Mouse (Mus musculus): ENCODE measurements around the gene D13Ertd608e.
"Not testable (repeated sequence)": the region's sequence is repeated elsewhere in the genome, so short reads cannot be mapped to it uniquely, and the experiment has no call there.

Gene D13Ertd608e

DNA sequence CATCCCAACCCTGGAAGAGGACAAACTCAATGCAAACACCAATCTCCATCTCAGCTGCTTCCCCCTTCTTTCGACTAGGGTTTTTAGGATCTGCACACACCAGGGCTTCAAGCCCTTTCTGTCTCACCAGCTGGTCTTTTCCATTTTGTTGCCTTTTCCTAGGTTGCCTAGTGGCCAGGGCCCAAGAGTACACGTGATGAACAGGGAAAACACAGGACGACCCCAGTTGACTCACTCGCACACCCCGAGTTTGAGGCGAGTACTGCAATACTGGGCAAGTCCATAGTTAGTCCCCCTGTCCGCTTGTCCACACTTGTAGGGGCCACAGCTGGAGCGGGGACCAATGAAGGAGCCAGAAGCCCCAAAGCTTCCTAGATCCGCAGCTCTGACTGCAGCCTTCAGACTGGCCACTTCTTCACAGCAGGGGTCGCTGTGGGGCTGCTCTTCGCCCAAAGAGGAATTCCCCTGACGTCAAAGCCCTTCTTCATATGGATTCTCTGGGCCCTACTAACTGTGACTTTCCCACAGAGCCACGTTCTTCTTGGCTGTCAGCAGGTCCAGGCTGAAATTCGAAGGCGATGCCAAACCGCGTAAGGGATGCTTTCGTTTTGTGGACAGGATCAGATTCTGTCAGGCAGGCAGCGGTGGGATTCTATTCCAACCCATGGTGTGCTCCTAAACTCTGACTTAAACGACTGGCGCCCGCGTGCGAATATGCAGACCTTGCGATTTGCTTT lies at the start of gene D13Ertd608e:
Gene D13Ertd608e (plus strand): TSS at position 687 of the 737 bp plus-strand sequence.
- DNase-seq (ENCODE audit: low spot score), result not testable (repeated sequence)

DNA sequence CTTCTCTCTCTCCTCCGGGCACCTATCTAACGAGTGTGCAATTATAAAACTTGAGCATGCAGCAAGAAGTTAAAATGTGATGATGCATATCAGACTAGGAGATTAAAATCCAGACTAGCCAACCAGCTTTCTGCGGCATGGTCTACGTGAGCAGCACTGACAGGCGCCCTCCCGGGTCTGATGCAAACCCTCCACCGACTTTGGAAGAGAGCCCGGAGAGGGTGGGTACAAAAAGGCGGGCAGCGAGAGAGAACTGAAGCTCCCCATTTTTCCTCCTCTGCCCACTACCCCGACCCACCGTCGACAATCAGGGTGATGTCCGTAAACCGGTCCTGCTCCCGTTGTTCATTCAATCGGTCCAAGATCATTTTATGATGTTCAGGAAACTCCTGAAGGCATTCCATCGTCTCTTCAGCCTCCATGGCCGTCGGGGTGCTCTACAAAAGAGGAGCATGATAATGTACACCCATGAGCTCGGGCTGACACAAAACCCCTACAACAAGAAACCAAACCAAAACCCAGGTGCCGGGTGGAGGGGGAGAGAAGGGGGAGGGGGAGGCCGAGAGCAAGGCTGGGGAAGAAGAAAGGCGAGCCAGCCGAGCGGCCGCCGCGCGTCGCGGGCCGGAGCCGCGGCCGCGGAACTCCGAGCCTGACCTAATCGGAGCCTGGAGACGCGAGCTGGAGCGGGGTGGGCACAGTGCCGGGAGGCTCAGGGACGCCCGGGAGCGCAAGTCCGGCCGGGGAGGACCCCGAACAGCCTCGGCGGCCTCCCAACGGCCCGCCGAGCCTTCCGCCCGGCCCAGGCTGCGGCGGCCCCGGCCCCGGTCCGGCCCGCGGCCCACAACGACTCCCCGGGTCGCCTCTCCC lies 45.7 kb upstream of the D13Ertd608e start:
- peak; percentile 57 for DNase-seq (ENCODE audit: low spot score)

DNA sequence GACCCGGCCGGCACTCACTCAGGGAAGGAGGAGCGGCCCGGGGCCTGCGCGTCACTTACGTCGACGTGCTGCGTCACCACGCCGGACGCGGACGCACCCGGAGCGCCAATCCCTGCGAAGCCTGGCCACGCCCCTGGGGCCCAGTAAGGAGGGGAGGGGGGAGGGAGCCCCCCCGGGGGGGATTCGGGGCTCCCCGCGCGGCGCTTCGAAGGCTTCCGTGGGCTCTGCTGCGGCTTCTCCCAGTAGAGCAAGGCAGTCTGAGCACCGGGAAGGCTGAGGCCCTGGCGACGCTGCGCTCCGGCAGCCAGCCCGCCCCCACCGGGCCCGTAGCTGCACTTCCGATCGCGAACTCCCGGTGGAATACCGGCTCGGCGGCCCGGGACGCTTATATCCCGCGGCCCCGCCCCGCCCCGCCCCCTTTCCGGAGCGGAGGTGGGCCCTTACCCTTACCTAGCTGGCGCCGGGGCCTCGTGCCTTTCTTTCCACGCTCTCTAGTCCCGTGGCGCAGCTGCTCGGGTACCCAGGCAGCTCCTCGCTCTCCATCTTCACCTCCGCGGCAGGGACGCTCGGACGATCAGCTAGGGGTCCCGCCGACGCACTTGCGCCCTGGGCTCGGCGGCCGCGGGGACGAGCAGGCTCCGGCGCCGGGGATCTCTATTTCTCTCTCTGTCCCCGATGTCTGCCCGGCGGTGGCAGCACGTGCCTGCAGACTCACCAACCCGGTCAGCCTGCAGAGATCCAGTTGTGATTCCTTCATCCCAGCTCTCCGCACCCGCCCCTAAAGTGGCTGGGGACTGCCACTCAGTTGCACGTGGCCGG lies 44.8 kb upstream of the D13Ertd608e start, which contains the start of gene Zfp131:
Gene Zfp131 (minus strand): TSS at position 129 of the 819 bp plus-strand sequence.
- DNase-seq (ENCODE audit: low spot score), result peak; percentile 92

DNA sequence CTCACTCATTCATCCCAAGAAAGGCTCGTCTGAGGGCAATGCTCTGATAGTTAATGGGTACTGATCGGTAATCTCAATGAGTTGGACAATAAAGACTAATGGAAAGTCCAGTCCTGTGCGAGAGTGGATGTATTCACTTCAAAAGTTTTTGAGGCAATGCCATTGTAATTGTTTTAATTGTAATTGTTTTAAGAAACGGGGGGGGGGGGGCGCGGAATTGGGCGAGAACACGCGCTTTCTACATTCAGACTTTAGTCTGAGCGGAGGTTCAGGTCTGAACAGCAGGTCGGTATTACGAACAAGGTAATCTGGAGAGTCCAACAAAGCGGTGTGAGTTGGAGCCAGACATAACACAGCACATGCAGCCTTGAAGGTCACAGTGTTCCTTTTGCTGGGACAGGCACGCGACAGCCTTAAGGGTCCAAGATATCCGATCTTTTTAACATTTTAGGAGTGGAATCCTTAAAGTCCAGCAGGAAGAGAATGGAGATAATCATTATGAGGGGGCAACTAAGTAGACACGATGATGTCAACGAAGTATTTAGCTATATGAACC lies 44.1 kb upstream of the D13Ertd608e start:
- no peak for DNase-seq (ENCODE audit: low spot score)

DNA sequence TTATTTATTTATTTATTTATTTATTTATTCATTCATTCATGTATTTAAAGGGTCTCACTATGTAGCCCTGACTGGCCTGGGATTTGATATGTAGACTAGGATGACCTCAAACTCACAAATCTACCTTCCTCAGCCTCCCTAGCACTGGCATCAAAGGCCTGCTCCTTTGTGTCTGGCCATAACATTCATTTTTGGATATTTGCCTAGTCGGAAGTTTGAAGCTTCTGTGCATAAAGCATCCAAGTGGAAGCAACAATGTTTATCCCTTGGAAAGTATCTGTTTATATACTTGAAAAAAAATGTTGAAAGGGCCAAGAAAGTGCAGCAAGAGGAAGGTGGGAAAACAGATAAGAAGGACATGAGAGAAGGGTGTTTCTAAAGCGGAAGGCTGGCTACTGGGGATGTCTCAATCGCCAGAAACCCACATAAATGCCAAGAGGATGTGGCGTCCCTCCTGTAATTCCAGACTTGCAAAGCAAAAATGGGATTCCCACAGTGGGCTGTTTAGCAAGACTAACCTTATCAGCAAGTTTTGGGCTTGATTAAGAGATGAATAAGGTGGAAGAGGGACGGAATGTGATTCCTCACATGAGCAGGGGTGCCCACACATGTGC lies 42.9 kb upstream of the D13Ertd608e start:
- DNase-seq (ENCODE audit: low spot score), result no peak

DNA sequence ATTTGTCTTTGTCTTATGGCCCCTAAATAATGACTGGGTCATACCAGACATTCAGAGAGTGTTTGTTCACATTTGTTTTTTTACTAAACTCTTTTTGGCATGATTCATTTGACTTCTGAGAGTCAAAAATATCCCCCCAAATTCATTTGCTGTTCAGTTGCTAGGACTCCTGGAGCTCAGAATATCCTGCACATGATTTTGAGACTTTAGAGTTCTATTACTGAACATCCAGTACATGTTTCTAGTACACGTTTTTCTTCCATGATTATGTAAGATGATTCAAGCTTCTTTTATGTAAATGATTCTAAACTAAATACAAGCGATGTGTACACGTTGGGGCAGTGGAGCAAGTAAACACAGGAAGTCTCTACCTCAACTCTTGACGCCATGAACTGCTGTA lies 38.1 kb upstream of the D13Ertd608e start:
- DNase-seq (ENCODE audit: low spot score), result no peak

DNA sequence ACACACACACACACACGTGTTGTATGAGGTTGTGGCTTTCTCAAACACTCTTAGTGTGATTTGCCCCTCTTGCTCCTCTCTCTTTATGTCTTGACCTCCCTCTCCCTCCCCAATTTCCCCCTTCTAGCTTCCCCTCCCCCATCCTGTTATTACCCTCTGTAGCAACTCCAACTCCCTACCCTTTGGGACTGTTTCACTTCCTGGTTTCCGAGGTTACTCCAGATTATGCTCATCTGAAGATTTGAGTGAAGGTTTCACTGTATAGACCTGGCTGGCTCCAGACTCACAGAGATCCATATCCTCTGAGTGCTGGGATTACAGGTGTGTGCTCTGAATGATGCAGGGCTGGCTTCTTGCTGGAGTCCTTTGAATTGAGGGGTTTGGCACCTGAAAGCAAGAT lies 26.9 kb upstream of the D13Ertd608e start:
- DNase-seq (ENCODE audit: low spot score), result no peak

DNA sequence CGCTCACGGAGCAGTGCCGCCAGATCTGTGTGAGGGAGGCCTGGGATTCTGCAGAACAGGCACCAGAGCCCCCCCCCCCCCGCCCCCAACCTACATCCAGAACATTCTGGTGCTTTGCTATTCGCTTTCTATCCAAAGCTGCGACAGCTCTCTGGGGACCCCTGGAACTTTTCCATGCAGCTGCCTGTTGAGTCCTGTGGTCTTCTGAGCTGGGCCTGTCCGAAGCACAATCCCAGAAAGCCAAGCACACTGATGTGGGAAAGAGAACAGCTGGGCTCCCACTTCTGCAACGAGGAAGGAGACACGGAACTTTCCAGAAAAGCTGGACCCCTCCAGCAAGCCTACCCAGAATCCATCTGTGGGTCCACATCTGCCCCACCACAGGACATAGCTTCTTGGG lies 25.8 kb upstream of the D13Ertd608e start:
- DNase-seq (ENCODE audit: low spot score), result no peak

DNA sequence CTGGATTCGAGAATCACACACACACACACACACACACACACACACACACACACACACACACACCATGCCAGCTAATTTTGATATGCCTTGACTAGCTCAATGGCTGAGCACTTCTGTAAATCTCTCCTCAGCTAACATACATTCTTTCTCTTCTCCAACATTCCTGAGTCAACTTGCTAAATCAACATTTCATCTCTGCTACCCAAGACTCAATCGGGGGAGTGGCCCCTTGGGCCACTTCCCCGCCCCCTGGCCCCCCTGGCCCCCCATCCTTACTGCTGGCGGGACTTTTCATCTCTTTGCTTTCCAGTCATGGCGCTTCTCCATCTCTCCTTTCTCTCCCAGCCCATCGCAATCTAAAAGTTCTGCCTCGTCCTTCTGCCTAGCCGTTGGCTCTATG lies 19.0 kb upstream of the D13Ertd608e start:
- DNase-seq (ENCODE audit: low spot score), result no peak

DNA sequence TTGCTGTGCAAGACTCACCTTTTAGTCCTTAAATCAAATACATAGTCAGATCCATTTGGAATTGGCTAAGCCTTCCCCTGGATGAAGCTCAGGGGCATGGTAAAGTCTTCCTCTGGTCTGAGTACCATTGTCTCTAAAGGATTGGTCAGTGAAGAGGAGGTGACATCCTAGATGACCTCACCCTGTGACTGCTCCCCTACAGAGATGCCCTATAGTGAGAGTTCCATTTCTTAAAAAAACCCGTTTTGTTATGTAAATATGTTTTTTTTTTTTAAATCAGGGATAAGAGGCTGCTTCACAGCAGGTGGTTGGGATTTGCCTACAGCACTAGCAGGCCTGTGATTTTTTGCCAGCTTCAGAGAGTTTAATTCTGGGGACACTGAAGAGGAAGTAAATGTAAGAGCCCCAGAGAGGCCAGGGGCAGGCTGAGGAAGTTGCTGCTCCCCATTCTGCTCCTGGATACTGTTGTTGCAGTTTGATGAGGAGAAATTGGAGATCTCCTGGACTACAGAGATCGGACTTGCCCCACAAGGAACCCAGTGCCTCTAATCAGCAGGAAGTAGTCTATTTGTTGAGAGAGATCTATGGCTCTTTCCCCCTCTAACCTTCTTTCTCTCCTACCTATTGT lies 18.1 kb upstream of the D13Ertd608e start:
- DNase-seq (ENCODE audit: low spot score), result no peak

DNA sequence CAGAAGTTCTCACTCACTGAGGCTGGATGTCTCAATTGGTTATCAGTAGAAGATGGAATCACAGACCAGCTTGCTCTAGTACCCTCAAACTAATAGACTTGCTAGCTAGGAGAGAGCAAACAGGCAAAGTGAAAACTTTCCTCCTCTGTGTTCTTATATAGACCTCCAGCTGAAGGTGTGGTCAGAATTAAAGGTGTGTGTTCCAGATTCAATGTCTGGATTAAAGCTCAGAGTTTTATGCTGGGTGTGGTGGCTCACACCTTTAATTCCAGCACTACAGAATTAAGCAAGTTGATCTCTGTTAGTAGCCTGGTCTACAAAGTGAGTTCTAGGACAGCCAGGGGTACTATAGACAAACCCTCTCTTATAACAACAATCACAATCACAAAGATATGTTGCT lies 5.7 kb upstream of the D13Ertd608e start, which contains the start of gene AF067063:
Gene AF067063 (minus strand): TSS at position 101 of the 400 bp plus-strand sequence.
- DNase-seq (ENCODE audit: low spot score), result not testable (repeated sequence)

DNA sequence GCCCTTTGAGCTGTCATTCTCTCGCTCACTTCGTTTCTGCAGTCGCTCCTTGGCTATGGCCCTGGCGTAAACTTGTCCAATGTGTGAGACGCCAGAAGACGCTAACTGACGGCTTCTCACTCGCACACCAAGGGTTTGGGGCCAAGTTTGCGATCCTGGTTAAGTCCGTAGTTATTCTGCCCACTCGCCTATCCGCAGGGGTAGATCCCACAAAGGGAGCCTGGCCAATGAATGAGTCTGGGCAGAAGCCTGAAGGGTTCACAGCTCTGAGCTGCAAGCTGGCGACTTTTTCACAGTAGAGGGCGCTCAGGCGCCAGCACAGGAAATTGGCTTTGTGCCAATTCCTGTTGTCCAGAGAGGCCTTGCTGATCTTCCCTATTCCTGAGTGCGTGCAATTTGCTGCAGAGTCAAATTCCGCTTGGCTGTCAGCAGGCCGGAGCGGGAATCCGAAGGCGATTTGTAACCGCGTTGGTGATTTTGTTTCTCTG lies 562 bp downstream of the D13Ertd608e start:
- DNase-seq (ENCODE audit: low spot score), result not testable (repeated sequence)

DNA sequence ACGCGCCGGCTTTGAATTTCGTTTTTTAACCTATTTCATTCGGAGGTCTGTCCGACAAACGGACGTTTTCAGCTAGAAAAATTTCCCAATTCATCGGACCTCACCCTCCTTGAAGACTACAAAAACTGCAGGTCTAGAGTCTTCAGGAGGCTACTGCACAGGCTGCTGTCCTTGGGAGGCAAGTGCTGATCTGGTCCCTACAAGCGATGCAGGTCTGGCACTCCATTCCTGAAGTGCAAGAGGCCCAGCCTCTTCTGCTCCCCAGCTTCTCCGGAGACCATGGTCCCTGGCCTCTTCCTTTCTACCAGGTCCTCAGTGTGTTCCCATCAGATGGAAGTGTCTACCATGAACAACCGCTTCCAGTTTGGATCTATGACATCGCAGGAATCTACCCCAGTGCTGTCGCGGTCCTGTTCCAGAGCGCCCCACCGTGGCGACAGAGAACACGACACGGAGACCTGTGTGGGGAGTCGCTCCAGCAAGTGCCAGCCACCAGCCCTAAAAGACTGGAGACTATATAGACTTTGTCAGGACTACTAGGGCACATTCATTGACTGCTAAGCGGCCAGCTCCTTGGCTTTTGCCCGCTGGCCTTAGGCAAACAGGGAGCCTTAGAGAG lies 2.0 kb downstream of the D13Ertd608e start:
- not testable (repeated sequence) for DNase-seq (ENCODE audit: low spot score)

DNA sequence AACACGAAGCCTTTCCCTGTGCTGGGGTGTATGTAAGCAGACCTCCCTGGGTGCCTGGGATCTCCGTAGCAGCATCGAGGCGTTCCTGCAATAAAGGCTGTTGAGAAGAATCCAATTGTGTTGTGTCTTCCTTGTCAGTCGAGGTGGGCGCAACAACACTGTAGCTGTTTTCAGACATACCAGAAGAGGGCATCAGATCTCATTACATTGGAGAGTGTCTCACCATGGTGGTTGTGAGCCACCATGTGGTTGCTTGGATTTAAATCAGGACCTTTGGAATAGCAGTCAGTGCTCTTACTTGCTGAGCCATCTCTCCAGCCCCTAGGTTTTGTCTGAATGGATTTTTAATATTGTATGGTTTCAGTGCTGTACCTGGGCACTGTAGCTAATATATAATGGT lies 4.2 kb downstream of the D13Ertd608e start:
- DNase-seq (ENCODE audit: low spot score), result not testable (repeated sequence)

DNA sequence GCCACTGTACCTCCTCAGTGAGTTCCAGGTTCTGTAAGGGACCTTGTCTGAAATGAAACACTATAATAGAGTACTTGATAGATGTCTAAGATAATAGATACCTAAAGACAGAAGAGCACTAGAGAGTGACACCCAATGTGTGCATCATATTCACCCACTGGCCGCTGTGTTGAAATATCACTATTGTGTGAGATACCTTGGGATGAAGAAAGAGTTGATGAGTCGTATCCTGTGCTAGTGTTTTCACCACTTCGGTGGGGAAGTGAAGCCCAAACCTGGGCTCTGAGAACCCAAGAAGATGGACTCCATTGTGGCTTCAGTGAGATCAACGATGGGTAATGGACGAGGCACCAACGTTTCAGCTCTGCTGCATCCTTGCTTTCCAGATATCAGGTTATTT lies 26.6 kb downstream of the D13Ertd608e start:
- DNase-seq (ENCODE audit: low spot score), result not testable (repeated sequence)

DNA sequence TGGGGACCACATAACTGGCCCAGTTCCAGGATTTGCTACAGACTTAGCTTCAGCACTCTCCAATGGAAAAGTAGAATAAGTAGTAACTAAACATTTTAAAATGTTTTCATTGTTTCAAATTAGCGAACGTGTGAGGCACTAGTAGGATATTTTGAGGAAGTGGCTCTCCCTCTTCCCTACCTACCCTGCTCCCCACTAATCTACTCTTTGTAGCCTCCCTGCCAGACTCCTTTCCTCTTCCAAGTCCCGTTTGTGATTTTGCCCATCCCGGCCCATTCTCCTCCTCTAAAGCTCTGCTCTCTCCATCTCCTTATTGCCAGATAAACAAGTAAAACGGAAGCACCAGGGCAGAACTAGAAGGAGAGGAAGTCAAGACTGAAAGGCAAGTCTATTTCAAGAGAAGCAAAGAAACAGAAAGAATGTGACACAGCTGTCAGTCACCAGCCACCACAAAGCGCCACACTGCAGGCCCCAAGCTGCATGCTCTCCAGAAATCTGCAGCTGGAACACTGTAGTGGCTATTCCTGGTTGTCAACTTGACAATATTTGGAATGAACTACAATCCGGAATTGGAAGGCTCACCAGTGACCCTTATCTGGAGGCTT lies 28.7 kb downstream of the D13Ertd608e start:
- not testable (repeated sequence) for DNase-seq (ENCODE audit: low spot score)

DNA sequence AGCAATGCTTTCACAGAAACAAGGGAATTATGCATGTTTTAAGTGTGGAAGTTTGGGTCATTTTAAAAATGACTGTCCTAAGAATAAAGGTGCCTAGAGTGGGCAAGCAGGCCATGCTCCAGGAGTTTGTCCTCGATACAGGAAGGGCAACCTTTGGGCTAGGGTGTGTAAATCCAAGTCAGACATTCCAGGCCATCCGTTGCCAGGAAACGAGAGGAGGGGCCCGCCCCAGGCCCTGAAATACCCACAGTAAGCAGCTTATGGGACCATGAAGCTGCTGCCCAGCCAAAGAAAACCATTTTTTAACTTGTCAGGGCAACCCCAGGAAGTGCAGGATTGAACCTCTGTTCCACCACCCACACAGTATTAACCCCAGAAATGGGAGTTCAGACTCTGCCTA lies 51.1 kb downstream of the D13Ertd608e start:
- not testable (repeated sequence) for DNase-seq (ENCODE audit: low spot score)

DNA sequence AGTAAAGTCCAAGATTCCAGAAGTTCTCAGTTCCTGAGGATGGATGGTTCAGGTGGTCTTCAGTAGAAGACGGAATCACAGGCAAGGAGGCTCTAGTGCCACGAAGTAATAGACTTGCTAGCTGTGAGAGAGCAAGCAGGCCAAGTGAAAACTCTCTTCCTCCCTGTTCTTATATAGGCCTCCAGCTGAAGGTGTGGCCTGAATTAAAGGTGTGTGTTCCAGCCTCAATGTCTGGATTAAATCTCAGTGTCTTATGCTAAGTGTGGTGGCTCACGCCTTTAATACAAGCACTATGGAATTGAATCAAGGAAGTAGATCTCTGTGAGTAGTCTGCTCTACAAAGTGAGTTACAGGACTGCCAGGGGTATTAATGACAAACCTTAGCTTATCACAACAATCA lies 58.9 kb downstream of the D13Ertd608e start, which contains the start of gene Tcstv1:
Gene Tcstv1 (minus strand): TSS at position 101 of the 400 bp plus-strand sequence.
- DNase-seq (ENCODE audit: low spot score), result not testable (repeated sequence)
